Mouse (Mus musculus) stomach, postnatal 0 days (tissue): Measurements from ENCODE around the gene Abcb10.

ENCODE experiments used
- CTCF ChIP-seq: IDR thresholded peaks from 2 replicates; pipeline ENCODE4 v1.5.1; 2016; ENCODE audit warnings: antibody characterized with exemption, low read depth, mild to moderate bottlenecking, moderate library complexity
- EP300 ChIP-seq: optimal IDR thresholded peaks from 2 replicates; pipeline ENCODE3; 2016; ENCODE audit warnings: antibody characterized with exemption

GRCm38 (mm10) chr8:123912265-123912664 is 70.7 kb downstream of the Abcb10 start:
- TF ChIP-seq CTCF, result no peak
- no peak for TF ChIP-seq EP300
